Mouse (Mus musculus) kidney, embryonic 15.5 days (tissue): ENCODE results near the gene Rbm48. TPM values are rescaled to one million over a fixed set of nuclear protein-coding genes. Genes with fewer than 3 reads are reported as not detected.
"Not testable (repeated sequence)": the region's sequence is repeated elsewhere in the genome, so short reads cannot be mapped to it uniquely, and the experiment has no call there.

Experiments
- ATAC-seq: fragments of 200-750 bp; cut with Nextera tagmentation; replicated peaks from 2 replicates; pipeline ENCODE4 v1.8.0; 2017; ENCODE audit warnings: moderate TSS enrichment; ENCODE audit not compliant: low FRiP score
- H3K27ac ChIP-seq: fragments of 300-500 bp; sonication (generic); 2 replicates; pipeline ENCODE4 v1.5.1; 2015; ENCODE audit warnings: mild to moderate bottlenecking, inconsistent platforms
- H3K27me3 ChIP-seq: fragments of 300-500 bp; sonication (generic); 2 replicates; pipeline ENCODE4 v1.6.1; 2015; ENCODE audit warnings: inconsistent platforms
- H3K36me3 ChIP-seq: fragments of 300-500 bp; sonication (generic); 2 replicates; pipeline ENCODE4 v1.6.1; 2015; ENCODE audit warnings: inconsistent platforms
- H3K4me1 ChIP-seq: fragments of 300-500 bp; sonication (generic); 2 replicates; pipeline ENCODE4 v1.6.1; 2015; ENCODE audit warnings: inconsistent platforms
- H3K4me2 ChIP-seq: fragments of 300-500 bp; sonication (generic); 2 replicates; pipeline ENCODE4 v1.6.1; 2015; ENCODE audit warnings: moderate library complexity, mild to moderate bottlenecking, inconsistent platforms
- H3K4me3 ChIP-seq: fragments of 300-500 bp; sonication (generic); replicated peaks from 2 replicates; pipeline ENCODE4 v1.5.1; 2015; ENCODE audit warnings: mild to moderate bottlenecking, inconsistent platforms
- H3K9ac ChIP-seq: fragments of 300-500 bp; sonication (generic); 2 replicates; pipeline ENCODE4 v1.6.1; 2015; ENCODE audit warnings: mild to moderate bottlenecking, inconsistent platforms
- H3K9me3 ChIP-seq: fragments of 300-500 bp; sonication (generic); replicated peaks from 2 replicates; pipeline ENCODE4 v1.6.1; 2016; ENCODE audit warnings: inconsistent platforms
- WGBS: fragments of 180-500 bp; shearing (Covaris S2); methylation state at CpG from one replicate; pipeline ENCODE4 v1.1.7; 2015; ENCODE audit warnings: mixed read lengths; 5-methylcytosine and 5-hydroxymethylcytosine counted together
- polyA plus RNA-seq: library from polyadenylated mRNA; unstranded; fragments of >200 nt; fragmentation: Nextera tagmentation; extraction: Ambion mirVana; gene quantifications from 2 replicates; pipeline ENCODE4 v1.2.1, GENCODE M21; 2015

The Rbm48 gene
- 14.1 and 15.1 TPM in 2 replicates for polyA plus RNA-seq

DNA sequence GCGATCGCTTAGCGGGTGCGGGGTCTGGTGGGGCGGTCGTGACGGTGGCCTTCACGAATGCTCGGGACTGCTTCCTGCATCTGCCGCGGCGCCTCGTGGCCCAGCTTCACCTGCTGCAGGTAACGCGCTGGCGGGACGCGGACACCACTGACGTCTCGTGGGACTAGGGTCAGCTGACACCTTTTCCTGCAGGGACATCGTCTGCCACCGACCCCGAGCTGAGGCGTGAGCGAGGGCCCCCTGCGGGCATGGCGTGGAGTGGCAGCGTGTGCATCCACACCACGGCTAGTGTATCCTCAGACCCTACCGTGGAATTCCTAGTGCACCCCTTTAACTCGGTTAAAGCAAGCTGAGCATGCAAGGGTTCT, at the start of gene Rbm48:
Rbm48 (minus strand) TSS at position 187 of the 368 bp plus-strand sequence.
- ATAC-seq: peak; percentile 87
- peak within 1 kb of the TSS; percentile 82 for H3K4me2 ChIP-seq
- H3K9ac ChIP-seq: peak within 1 kb of the TSS; percentile 75
- no peaks in the 10 kb centered on the region for H3K9me3 ChIP-seq
- H3K4me1 ChIP-seq: peaks cover 20% of the 10 kb centered on the region
- no peaks in the 10 kb centered on the region for H3K27me3 ChIP-seq
- H3K36me3 ChIP-seq: peaks cover 17% of the 10 kb centered on the region
- H3K4me3 ChIP-seq: peak within 1 kb of the TSS; percentile 75
- whole genome bisulfite sequencing: under 1% methylated on average over 31 of the region's 31 CpGs
- peak within 1 kb of the TSS; percentile 73 for H3K27ac ChIP-seq

DNA sequence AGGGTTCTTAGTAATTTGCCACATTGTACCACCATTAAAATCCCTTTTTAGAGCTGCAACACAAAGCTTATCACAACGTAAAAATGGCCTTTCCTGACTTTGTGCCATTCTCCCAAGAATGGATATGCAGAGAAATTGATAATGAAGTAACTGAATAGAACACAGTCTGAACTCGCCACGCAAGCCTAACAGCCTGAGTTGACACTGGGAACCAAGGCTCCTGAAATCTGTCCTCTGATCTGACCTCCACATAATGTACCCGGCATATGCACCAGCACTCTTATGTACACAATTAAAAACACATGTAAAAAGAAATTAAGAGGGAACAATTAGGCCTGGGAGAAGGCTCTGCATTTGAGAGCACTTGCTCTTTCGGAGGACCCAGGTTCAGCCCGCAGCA, 48.9 kb upstream of the Rbm48 start:
- Histone ChIP-seq H3K4me2 (peak overlapping the region; percentile 31; the same call in 1 of the 2 replicates), H3K4me3 (no peak overlapping the region), H3K9ac (0 out of 2 replicates have a peak overlapping the region, but pooled peaks have one; percentile 7), H3K4me1 (peaks cover 11% of the 10 kb centered on the region), H3K36me3 (peaks cover 48% of the 10 kb centered on the region), H3K27ac (no peak overlapping the region), H3K27me3 (no peaks in the 10 kb centered on the region), H3K9me3 (no peaks in the 10 kb centered on the region)
- WGBS: 77% methylated on average over 6 of the region's 6 CpGs
- ATAC-seq: no peak

GRCm38 (mm10) chr5:3644621-3645020, 48.2 kb upstream of the Rbm48 start:
- WGBS: 93% methylated on average over 6 of the region's 6 CpGs

DNA sequence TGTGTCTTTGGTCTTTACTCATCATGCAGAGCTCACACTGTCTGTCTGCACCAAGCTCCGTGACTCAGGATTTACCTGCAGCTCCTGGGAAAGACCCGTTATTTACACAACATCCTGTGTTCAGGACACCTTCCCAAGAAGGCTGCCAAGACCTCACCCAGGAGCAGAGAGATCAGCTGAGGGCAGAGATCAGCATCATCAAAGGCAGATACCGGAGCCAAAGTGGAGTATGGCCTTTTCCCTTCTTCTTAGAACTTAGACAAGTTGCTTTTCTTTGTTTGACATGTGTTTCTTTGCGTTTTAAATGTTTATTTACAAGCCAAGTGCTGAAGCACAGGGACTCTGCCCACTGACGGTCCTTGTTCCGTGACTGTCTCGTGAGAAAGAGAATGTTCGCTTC, 38.9 kb upstream of the Rbm48 start:
- ATAC-seq: no peak
- Histone ChIP-seq H3K4me1 (no peaks in the 10 kb centered on the region), H3K4me3 (no peak overlapping the region), H3K27me3 (no peaks in the 10 kb centered on the region), H3K9me3 (no peaks in the 10 kb centered on the region), H3K9ac (no peak overlapping the region), H3K36me3 (peaks cover 46% of the 10 kb centered on the region), H3K4me2 (no peak overlapping the region), H3K27ac (no peak overlapping the region)
- 86% methylated on average over 8 of the region's 8 CpGs for WGBS

More at GRCm38 (mm10) chr5:3644621-3645020, 48.2 kb upstream of the Rbm48 start:
- Histone ChIP-seq H3K9me3 (no peaks in the 10 kb centered on the region), H3K36me3 (peaks cover 53% of the 10 kb centered on the region), H3K27ac (no peak overlapping the region), H3K4me3 (no peak overlapping the region), H3K9ac (no peak overlapping the region), H3K4me1 (peaks cover 11% of the 10 kb centered on the region), H3K4me2 (no peak overlapping the region), H3K27me3 (no peaks in the 10 kb centered on the region)
- no peak for ATAC-seq

DNA sequence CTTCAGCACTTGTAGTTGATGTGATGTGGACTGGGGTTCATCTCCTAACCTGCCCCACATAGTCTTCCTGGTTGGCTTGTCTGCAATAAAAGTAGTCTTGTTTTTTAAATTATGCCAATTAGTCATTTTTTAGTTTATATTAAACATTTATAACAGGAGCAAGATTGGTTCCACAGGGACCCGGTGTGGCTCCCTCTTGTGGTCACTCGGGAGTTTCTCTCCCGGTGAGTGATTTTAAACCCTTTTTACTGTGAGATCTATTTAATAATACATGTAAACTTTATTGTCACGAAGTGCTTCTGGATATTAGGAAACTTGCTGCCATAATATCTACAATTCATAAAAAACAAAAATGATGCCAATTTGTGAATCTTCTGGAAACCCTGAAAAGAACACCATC, 37.6 kb upstream of the Rbm48 start:
- H3K4me3 ChIP-seq: no peak overlapping the region
- no peak overlapping the region for H3K4me2 ChIP-seq
- H3K27ac ChIP-seq: no peak overlapping the region
- peaks cover 45% of the 10 kb centered on the region for H3K36me3 ChIP-seq
- no peaks in the 10 kb centered on the region for H3K9me3 ChIP-seq
- WGBS: 73% methylated on average over 4 of the region's 4 CpGs
- H3K4me1 ChIP-seq: no peaks in the 10 kb centered on the region
- H3K9ac ChIP-seq: no peak overlapping the region
- ATAC-seq: no peak
- H3K27me3 ChIP-seq: no peaks in the 10 kb centered on the region

DNA sequence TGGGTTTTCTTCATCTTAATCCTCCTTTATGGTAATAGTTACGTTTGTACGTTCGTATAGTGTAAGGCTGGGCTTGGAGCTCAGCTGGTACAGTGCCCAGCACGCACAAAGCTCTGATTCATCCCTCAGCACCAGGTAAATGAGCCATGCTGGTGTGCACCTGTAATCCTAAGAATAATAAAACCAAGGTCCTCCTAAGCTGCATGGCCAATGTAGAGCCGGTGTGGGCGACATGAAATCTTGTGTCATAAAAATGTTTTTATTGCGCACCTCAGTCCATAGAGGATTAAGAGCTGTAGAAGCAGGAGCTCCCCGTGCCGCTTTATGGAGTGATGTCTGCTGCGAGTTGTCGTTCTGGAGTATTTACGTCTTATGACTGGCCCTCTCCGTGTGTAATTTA, 36.9 kb upstream of the Rbm48 start:
- Histone ChIP-seq H3K4me2 (no peak overlapping the region), H3K36me3 (peaks cover 45% of the 10 kb centered on the region), H3K27me3 (no peaks in the 10 kb centered on the region), H3K4me3 (no peak overlapping the region), H3K4me1 (no peaks in the 10 kb centered on the region), H3K9ac (no peak overlapping the region), H3K9me3 (no peaks in the 10 kb centered on the region), H3K27ac (no peak overlapping the region)
- WGBS: 92% methylated on average over 13 of the region's 13 CpGs
- no peak for ATAC-seq

DNA sequence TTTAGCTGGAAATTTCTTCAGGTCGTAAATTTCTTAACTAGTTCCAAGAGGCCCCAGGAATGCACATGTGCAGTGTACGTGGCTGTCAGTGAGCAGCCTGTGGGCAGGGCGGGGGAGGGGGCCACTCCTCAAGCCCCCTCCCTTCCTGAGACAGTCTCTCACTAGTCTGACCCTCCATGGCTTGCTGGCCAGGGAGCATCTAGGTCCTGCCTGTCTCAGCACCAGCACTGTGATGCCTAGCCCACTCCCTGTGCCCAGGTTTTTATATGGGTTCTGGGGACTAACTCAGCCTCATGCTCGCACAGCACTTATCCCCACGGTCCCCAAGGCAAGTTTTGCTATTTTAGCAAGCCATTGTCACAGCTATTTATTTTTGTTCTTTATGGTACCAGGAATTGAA, 35.9 kb upstream of the Rbm48 start:
- no peak overlapping the region for H3K4me2 ChIP-seq
- no peaks in the 10 kb centered on the region for H3K27me3 ChIP-seq
- no peaks in the 10 kb centered on the region for H3K9me3 ChIP-seq
- no peak for ATAC-seq
- 75% methylated on average over 5 of the region's 5 CpGs for WGBS
- H3K4me1 ChIP-seq: no peaks in the 10 kb centered on the region
- H3K9ac ChIP-seq: no peak overlapping the region
- H3K27ac ChIP-seq: no peak overlapping the region
- no peak overlapping the region for H3K4me3 ChIP-seq
- peaks cover 45% of the 10 kb centered on the region for H3K36me3 ChIP-seq

- Histone ChIP-seq H3K4me2 (no peak overlapping the region), H3K36me3 (peaks cover 51% of the 10 kb centered on the region), H3K27me3 (no peaks in the 10 kb centered on the region), H3K9ac (no peak overlapping the region), H3K4me3 (no peak overlapping the region), H3K4me1 (no peaks in the 10 kb centered on the region), H3K9me3 (no peaks in the 10 kb centered on the region), H3K27ac (no peak overlapping the region)
- 47% methylated on average over 16 of the region's 16 CpGs for WGBS
- ATAC-seq: peak; percentile 81
Observed at GRCm38 (mm10) chr5:3631512-3632271, 35.3 kb upstream of the Rbm48 start.

- H3K27me3 ChIP-seq: no peaks in the 10 kb centered on the region
- H3K9ac ChIP-seq: no peak overlapping the region
- no peak overlapping the region for H3K4me2 ChIP-seq
- ATAC-seq: no peak
- peaks cover 52% of the 10 kb centered on the region for H3K36me3 ChIP-seq
- H3K4me1 ChIP-seq: no peaks in the 10 kb centered on the region
- H3K27ac ChIP-seq: no peak overlapping the region
- no peaks in the 10 kb centered on the region for H3K9me3 ChIP-seq
- no peak overlapping the region for H3K4me3 ChIP-seq
- WGBS: 89% methylated on average over 5 of the region's 5 CpGs
Observed at GRCm38 (mm10) chr5:3630055-3630454, 33.7 kb upstream of the Rbm48 start.

DNA sequence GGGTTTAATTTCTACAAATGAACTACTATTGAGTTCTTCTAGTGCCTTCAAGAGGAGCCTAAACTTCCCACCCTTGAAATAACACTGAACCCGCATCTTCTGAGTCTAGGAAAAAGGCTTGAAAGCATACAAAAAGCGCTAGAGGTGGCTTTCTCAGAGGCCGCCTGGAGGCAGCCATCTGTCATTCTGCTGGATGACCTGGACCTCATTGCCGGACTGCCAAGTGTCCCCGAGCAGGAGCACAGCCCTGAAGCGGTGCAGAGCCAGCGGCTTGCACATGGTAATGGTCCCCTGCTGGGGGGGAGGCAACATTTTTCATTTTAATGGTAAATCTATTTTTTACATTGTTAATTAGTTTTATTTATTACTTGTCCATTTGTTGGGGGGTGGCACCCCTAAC, 24.1 kb upstream of the Rbm48 start:
- ATAC-seq: no peak
- H3K9ac ChIP-seq: no peak overlapping the region
- WGBS: 85% methylated on average over 7 of the region's 7 CpGs

GRCm38 (mm10) chr5:3611835-3612234, 15.4 kb upstream of the Rbm48 start:
- not testable (repeated sequence) for ATAC-seq
- WGBS: 94% methylated on average over 2 of the region's 2 CpGs

More for the DNA sequence above, 24.1 kb upstream of the Rbm48 start:
- Histone ChIP-seq H3K4me3 (no peak overlapping the region), H3K36me3 (peaks cover 63% of the 10 kb centered on the region), H3K27me3 (no peaks in the 10 kb centered on the region), H3K4me2 (no peak overlapping the region), H3K27ac (no peak overlapping the region), H3K4me1 (no peaks in the 10 kb centered on the region), H3K9me3 (no peaks in the 10 kb centered on the region)

DNA sequence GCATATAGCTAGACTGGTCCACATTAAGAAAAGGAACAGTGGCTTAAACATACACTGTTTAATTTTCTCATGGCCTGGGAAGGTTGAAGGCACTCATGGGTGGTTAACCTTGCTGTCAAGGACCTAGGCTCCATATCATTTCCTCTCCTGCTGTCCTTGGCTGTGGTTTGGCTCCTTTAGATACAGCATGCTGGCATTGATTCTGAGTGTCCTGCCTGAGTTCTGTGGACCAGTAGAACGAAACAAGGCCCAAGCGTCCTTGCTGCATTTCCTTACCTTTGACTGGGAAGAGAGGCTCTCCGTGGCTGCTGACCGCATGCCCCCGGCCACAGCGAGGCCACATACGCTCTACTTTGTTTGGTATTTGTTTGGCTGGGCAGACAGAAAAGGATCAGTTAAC, 12.9 kb upstream of the Rbm48 start:
- H3K27me3 ChIP-seq: no peaks in the 10 kb centered on the region
- H3K4me2 ChIP-seq: no peak overlapping the region
- H3K4me1 ChIP-seq: no peaks in the 10 kb centered on the region
- 91% methylated on average over 7 of the region's 7 CpGs for WGBS
- no peak overlapping the region for H3K4me3 ChIP-seq
- no peak for ATAC-seq
- no peaks in the 10 kb centered on the region for H3K9me3 ChIP-seq
- no peak overlapping the region for H3K27ac ChIP-seq
- H3K9ac ChIP-seq: no peak overlapping the region
- H3K36me3 ChIP-seq: peaks cover 62% of the 10 kb centered on the region

More at GRCm38 (mm10) chr5:3611835-3612234, 15.4 kb upstream of the Rbm48 start:
- not testable (repeated sequence) for H3K4me3 ChIP-seq, H3K9ac ChIP-seq, H3K27ac ChIP-seq, H3K9me3 ChIP-seq, H3K4me1 ChIP-seq, H3K27me3 ChIP-seq, H3K4me2 ChIP-seq
- H3K36me3 ChIP-seq: peaks cover 56% of the 10 kb centered on the region

DNA sequence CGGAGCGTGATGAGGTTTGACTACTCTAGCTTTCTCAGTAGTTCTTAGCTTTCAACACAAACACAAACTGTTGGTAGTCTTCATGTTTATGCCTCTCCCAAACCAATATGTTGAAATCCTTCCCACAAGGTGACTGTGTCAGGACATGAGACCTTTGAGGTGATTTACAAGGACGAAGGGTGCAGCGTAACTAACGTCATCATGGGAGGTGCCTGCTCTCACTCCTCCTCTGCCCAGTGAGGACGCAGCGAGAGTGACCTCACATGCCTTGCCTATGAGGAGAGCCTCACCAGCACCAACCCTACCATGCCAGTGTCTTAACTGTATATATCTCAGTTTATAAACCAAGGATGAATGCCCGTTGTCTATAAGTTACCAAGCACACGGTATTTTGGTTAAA, 10.7 kb upstream of the Rbm48 start:
- ATAC-seq: no peak
- WGBS: 94% methylated on average over 9 of the region's 9 CpGs
- H3K36me3 ChIP-seq: peaks cover 59% of the 10 kb centered on the region

More for the DNA sequence above, 10.7 kb upstream of the Rbm48 start:
- Histone ChIP-seq H3K9me3 (no peaks in the 10 kb centered on the region), H3K4me3 (no peak overlapping the region), H3K4me1 (no peaks in the 10 kb centered on the region), H3K27ac (no peak overlapping the region), H3K4me2 (no peak overlapping the region), H3K9ac (no peak overlapping the region), H3K27me3 (no peaks in the 10 kb centered on the region)
